Mouse (Mus musculus) erythroblast, adult 5-6 weeks (primary cell): ENCODE measurements around the gene Hist1h3g. TPM values are rescaled to one million over a fixed set of nuclear protein-coding genes. Genes with fewer than 3 reads are reported as not detected.

ENCODE experiments used
- ATAC-seq: replicated peaks from 2 replicates; pipeline ENCODE4 v1.8.0; 2016; ENCODE audit warnings: moderate number of reproducible peaks, mild to moderate bottlenecking, moderate TSS enrichment, inconsistent platforms; ENCODE audit not compliant: poor library complexity, low FRiP score, severe bottlenecking
- total RNA-seq, 2 experiments: library from RNA; stranded (forward) in 1 of 2; stranded (reverse) in 1 of 2; fragments of 150-400 nt in 1 of 2; fragments of 200-764, 138-1000 nt in 1 of 2; gene quantifications; 2 replicates each; pipeline versions ENCODE4 v1.2.3 to v1.2.4; 2015 to 2017; ENCODE audit warnings: low replicate concordance in 2 of 2

The Hist1h3g gene
- total RNA-seq (2015; ENCODE audit: low replicate concordance), result 74.4 and 97.2 TPM in 2 replicates
- total RNA-seq (2017; ENCODE audit: low replicate concordance), result 54.5 and 131 TPM in 2 replicates

DNA sequence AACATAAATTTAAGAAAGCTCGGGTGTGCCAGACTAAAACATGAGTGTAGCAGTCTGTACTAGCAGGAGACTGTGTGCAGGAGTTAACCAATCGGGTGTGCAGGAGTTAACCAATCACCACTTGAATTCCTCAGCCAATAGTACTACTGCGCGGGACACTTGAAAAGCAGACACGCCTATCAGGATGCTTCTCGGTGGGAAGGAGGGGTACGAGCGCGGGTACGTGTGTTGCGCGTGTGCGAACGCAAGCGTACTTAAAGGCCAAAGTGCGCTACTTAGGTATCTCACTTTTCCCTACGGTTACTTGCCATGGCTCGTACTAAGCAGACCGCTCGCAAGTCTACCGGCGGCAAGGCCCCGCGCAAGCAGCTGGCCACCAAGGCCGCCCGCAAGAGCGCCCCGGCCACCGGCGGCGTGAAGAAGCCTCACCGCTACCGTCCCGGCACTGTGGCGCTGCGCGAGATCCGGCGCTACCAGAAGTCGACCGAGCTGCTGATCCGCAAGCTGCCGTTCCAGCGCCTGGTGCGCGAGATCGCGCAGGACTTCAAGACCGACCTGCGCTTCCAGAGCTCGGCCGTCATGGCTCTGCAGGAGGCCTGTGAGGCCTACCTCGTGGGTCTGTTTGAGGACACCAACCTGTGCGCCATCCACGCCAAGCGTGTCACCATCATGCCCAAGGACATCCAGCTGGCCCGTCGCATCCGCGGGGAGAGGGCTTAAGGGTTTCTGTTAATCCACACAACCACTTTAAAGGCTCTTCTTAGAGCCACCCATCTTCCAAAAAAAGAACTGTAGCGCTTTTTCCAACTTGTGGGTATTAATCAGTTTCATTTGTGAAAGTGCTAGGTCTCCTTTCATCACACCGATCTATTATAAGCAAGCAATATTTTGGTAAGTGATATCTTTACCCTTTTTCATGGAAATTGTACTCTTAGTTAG lies at the start of gene Hist1h3g:
Gene Hist1h3g (plus strand): TSS at position 286 of the 939 bp plus-strand sequence.
- peak; percentile 69 for ATAC-seq

DNA sequence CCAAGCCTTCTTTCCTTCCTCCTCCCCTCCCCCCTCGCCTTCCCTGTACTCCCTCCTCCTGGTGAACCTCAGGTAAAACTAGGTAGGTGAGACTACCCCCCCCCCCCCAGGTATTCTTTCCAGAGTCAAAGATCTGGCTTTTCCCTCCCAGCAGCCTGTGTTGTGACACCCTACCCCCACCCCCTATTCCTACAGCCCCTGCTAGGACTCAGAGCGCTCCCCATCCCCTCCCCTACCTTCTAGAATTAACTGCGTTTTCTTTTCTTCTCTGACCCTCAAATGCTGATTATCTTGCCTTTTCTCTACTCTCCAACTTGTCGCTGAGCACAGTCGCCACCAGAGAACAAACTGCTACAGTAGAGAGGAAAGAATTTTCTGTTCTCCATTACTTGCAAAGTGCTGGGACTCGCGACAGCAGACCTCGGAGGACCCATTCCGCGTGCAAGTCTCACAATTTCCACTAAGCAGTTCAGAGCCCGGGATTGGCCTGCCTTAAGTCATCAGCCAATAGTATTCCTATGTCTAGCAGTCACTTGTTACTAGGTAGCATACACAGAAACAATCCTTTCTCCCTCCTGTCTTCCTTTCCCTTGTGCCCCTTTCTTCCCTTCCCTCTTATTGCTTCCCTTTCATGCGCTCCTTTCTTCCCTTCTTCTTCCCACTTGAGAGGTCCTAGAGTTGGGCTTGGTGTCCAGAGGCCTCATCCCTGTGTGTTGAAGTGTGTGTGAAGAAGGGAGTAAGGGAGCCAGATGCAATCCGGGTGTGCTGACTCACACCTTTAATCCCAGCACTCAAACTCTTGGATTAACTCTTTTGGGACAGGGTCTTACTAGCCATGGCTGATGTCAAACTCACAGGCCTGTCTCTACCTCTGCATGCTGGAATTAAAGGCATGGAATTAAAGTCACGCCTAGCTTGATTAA lies 46.6 kb upstream of the Hist1h3g start, which contains the start of gene Btn2a2:
Gene Btn2a2 (minus strand): TSS at position 458 of the 923 bp plus-strand sequence.
- ATAC-seq, result no peak

DNA sequence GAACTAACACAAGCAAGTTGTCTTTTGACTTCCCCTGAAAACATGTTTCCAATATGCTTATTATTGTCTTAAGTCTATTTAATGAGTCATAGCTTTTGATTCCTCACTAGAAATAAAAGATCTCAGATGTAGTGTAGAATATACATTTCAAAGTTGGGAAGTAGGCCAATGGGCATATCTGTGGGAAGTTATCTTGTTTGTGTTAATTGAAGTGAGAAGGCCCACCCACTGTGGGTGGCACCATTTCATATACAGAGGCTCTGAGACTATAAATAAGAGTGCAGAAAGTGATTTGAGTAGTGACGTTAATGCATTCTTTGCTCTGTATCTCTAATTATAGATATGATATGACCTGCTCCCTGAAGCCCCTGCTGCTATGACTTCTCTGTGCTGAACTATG lies 44.4 kb upstream of the Hist1h3g start:
- ATAC-seq, result no peak

DNA sequence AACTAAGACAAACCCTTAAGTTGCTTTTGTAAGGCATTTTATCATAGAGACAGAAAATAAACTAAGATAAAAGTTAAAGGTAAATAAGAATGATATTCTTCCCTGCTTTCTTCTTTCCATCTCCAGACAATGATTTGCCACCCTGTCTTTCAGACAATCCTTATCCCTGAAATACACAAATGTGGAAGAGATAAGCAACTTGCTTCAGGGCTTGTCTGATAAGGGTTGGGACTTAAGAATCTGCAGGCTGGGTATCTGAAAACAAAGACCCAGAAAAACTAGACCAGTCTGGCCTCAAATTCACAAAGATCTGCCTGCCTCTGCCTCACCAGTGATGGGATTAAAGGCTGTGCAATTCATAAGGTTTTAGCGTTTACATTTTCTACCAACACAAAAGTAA lies 44.0 kb upstream of the Hist1h3g start:
- ATAC-seq, result no peak

DNA sequence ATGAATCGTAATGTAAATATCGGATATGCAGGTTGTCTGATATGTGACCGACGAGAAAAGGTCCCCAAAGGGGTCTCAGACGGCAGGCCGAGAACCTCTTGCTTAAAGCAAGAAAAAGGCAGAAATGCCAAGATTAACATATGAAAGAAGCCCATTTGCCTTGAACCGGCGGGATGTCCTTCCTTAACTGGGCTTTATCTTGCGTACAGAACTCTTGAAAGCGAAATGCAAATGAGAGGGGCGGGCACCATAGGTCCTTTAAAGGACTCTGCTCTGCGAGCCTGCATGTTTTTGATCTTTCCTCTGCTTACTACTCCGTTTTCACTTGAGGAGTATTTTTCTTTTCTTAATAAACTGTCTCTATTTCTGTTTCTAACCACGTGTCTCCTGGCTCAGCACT lies 43.2 kb upstream of the Hist1h3g start:
- no peak for ATAC-seq

DNA sequence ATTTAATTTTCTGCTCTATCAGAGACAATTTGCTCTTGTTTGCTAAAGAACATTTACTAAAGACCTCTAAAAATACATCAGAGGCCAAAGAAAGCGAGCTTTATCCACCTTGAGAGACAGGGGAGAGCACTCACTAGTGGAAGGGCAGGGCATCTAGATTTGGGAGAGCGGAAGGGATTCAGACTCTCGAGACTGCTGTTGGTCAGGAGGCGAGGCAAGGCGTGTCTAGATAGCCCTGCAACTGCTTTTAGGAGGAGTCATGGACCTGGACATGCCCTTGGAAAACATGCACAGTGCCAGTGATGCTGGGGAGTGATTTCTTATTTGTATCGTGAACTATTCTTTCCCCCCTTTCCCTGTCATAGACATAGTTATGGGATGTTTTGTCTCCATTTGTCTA lies 39.7 kb upstream of the Hist1h3g start:
- no peak for ATAC-seq

DNA sequence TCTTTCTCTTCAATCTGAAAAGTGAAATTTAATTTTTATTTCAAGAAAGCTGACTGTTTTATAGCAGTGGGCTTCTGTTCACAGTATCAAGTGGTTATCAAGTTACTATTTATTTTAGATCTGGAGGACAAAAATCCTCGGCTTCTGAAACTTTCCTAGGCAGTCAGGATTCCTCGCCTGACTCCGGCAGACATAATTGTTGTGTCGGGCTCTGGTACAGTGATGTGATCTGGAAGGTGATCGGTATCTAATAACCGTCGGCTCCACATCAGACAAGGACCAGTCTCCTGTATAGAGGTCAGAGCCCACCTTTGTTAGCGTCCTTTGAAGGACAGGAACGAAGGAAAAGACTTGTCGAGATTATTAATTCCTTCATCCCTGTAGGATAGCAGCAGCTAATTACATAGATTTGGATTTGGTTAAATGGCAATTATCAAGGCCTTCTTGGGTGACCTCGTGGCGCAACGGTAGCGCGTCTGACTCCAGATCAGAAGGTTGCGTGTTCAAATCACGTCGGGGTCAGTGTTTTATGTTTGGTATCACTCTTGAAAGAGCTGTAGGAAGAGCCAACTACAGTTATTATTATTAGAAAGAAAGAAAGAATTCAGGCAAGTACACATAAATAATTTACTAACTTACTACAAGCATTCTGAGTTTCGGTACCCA lies 37.4 kb upstream of the Hist1h3g start:
- ATAC-seq, result no peak

DNA sequence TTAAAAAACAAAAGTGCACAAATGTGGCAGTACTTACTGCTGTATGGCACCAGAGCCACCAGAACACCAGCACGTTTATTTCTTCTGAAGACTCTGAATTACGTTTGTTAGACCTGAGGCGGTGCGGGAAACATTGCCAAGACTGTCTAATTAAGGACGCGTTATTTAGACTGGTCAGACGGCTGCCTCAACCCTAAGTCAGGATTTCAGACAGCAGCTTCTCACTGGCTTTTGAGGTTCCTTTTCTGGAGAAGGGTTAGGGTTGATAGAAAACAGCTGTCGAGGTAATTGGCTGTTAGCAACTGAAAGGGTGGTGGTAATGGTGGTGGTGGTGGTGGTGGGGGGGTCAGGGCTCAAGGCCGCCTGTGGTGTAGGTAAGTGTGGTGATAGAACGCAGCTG lies 36.6 kb upstream of the Hist1h3g start:
- no peak for ATAC-seq

DNA sequence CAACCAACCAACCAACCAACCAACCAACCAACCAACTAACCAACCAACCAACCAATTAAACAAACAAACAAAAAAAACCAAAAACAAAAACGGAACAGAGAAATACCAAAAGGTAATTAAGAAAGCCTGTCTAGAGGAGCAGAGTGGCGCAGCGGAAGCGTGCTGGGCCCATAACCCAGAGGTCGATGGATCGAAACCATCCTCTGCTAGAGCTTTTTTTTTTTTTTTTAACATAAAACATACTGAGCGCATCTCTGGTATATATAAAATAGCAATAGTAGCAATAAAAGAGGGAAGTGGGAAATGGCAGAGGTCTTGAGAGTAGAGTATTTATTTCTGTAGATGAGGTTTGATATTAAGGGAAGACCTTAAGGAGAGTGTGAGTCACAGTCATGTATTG lies 35.3 kb upstream of the Hist1h3g start:
- no peak for ATAC-seq

DNA sequence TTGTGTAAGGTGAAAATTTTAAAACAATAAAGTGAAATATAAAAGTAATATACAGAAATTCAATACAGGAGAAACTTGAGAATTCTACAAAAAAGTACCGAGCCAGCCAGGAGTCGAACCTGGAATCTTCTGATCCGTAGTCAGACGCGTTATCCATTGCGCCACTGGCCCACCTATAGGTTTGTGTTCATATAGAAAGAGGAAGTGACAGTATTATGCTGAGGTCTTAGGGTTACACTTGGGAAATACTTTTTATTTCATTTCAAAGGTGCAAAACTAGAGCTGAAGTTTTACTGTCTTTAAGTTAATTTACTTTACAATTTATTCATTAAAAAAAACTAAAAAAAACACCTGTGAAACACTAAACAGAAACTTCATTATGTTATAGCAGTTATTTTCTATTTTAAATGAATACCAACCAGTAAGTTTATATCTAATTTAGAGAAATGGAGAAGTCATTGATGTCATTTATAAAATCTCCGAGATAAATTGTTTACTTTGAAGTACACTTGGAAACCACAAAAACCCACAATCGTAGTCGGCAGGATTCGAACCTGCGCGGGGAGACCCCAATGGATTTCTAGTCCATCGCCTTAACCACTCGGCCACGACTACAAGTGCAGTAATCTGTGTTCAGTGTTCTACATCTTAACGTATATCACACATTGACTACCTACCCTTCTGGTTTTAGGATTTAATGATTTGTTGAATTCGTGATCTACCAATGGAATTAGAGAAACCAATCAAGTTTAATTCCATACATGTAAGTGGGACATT lies 34.6 kb upstream of the Hist1h3g start:
- ATAC-seq, result 0 out of 2 replicates have a peak, but pooled peaks have one; percentile 55

DNA sequence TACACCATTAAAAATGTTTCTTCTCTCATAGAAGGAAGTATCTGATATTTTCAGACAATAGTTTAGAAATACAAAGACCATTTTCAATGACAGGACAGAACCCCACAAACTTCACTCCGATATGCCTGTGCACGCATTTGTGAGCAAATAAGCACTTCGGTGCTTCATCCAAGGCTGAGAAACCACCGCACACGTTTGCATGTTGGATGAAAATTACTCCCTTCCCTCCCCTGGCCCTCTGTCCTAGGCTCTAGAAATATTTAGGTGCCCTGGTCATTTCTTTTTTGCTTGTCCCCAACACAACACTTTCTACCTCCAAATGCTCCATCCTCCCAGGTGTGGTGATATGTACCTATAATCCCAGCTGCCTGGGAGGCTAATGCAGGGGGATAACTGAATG lies 33.7 kb upstream of the Hist1h3g start:
- no peak for ATAC-seq

DNA sequence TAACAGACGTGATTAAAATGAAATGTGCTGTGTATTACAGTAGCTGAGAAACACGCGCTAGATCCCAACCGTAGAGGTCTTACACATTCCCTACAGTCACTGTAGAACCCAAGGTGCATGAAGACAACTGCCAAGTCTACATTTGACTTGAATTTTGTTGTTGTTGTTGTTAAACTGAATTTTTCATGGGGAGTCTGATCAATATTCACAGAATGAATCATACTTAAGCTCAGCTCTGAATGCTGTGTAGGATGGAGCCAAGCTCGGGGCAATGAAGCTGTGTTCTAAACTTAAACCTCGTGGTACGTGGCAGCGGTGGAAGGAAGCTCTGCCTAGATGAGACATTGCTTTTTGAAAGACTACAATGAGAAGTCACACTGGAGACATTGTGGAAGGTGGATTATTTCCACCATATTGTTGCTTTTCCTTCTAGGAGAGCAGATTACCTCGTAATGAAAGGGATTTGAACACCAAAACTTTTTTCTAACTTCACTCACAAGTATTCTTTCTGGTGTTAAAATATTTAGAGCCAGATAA lies 33.1 kb upstream of the Hist1h3g start:
- ATAC-seq, result no peak

DNA sequence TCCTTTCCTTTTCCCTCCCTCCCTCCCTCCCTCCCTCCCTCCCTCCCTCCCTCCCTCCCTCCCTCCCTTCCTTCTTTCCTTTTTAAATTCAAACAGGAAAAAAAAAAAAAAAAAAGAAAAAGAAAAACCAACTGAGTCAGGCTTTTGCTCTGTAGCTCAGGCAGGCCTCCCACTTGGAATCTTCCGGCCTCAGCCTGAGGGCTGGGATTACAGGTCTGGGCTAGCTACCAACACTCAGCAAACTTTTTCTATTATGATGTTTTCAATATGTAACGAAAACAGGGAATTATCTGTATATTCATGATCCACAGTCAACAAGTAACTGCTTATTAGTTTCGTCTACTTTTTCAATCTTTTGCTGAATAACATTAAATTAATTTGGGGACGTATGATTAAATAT lies 32.3 kb upstream of the Hist1h3g start:
- no peak for ATAC-seq

DNA sequence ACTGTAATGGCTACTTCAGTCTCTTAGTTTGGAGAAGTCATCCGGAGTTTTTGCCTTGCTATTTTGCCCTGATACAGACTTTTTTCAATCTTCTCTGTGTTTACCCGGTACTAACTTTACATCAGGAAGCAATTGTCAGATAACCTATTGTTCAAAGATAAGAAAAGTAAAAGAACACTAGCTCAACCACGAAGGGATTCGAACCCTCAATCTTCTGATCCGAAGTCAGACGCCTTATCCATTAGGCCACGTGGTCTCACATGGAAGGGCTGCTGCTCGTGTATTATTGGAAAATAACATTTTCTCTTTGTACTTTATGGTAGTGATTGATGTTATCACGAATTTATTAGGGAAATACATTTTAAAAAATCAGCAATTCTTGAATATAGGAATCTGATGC lies 31.4 kb upstream of the Hist1h3g start:
- ATAC-seq, result 0 out of 2 replicates have a peak, but pooled peaks have one; percentile 62

DNA sequence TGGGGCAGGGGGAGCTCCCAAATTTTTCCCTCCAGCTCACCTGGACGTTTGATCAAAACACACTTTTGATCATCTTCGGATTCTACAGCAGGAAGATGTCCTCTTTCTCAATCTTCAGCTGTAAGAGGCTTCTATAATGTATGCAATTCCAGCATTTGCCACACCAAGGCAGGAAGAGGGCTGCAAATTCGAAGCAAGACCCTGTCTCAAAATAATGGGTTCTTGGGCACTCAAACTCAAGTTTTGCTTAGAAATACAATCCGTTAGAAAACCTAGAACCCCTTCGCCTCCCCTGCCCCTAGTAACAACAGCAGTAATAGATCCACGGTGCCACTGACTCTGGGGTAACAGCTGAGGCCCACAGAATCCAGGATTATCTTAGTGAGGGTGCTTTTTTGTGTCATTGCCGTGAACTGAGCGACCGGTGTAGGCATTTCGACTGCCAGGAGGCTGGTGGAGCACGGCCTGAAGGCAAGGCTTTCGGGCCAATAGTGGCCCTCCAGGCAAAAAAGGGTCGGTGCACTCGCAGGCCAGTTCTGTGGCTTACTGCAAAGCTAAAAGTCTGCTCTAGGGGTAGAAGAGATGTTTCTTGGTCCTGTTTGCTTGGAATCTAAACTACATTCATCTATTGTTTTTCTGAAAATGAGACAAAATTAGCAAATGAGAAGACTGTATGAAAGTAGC lies 29.4 kb upstream of the Hist1h3g start:
- no peak for ATAC-seq

DNA sequence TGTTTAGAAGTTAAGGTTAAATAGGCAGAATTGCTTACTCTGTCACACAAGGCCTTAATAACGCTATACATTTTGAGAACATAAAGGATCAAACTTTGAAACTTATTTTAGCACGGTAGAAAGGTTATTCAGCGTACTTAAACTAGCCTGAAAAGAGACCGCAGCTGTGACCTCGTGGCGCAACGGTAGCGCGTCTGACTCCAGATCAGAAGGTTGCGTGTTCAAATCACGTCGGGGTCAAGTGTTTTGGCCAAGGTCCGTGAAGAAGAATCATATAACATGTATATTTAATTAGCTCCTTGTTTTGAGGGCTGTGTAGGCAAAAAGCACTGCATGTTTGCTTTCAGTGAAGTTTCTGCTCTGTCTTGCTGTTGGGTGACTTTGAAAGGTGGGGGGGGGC lies 28.9 kb upstream of the Hist1h3g start:
- ATAC-seq, result no peak

DNA sequence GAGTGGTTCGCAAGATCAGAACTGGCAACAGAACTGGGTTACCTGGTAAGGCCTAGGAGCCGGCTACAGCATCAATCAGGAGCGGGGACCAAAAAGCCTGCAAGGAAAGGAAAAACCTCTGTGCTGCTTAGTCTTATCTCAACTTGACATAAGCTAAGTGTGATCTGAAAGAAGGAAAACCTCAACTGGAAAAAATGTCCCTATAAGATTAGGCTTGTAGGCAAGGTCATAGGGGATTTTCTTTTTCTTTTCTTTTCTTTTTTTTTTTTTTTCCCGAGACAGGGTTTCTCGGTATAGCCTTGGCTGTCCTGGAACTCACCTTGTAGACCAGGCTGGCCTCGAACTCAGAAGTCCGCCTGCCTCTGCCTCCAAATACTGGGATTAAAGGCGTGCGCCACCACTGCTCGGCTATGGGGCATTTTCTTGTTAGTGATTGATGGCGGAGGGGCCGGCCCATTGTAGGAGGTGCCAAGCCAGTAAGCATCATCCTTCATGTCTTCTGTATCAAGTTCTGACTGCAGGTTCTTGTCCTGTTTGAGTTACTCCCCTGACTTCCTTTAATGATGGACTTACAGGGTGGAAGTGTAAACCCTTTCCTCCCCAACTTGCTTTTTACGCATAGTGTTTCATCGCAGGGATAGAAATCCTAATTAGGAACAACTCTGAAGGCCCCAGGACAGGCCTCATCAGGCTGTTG lies 28.3 kb upstream of the Hist1h3g start:
- ATAC-seq, result no peak

DNA sequence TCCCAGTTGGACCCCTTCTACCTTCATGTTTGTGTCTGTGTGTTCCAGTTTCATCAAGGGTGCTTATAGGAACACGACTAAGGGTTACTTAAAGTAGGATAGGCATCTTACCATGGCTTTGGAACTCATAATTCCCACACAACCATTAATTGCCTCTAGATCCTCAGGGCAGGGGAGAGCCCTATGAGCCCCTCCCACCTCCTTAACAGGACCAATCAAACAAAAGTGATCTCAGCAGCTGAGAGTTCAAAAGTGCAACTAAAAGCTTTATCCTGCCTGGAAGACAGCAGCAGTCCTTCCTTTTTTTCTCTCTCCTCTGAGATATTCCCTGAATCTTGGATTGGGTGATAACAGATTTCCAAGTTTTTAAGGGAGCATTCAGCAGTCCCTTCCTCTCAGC lies 25.1 kb upstream of the Hist1h3g start:
- ATAC-seq, result no peak
